Mouse (Mus musculus): ENCODE results near the gene Ppa2. TPM values are rescaled to one million over a fixed set of nuclear protein-coding genes. Genes with fewer than 3 reads are reported as not detected.

Gene Ppa2
- polyA plus RNA-seq, 1 experiment from 2014 or later: 79.6 TPM

DNA sequence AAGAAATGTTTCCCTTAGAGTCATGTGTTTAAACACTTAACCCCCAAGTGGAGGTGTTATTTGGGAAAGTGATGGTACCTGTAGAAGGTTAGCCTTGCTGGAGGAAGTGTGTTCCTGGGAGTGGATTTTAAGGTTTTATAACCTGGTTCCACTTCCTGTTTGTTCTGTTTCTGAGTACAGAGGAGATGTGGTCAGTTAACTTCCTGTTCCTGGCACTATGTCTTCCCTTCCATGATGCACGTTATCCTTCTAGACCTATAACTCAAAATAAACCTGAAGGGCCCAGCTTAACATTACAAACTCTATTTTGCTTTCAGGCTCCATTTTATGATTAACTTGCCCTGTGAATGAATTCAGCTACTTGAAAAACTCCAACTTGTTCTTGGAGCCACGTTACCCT is 84.6 kb downstream of the Ppa2 start:
- ATAC-seq (ENCODE audit: insufficient number of reproducible peaks, low FRiP score, low TSS enrichment, low read depth): no peak
- H3K4me2 ChIP-seq (replicated peaks): no peak overlapping the region
- no peak overlapping the region for H3K4me3 ChIP-seq (replicated peaks)
- H3K36me3 ChIP-seq: no peaks in the 10 kb centered on the region
- no peaks in the 10 kb centered on the region for H3K27me3 ChIP-seq
- no peak overlapping the region for H3K27ac ChIP-seq (replicated peaks)
- no peaks in the 10 kb centered on the region for H3K4me1 ChIP-seq
- 82% methylated on average over 2 of the region's 2 CpGs for WGBS
- H3K9me3 ChIP-seq (replicated peaks): no peaks in the 10 kb centered on the region
- no peak overlapping the region for H3K9ac ChIP-seq

DNA sequence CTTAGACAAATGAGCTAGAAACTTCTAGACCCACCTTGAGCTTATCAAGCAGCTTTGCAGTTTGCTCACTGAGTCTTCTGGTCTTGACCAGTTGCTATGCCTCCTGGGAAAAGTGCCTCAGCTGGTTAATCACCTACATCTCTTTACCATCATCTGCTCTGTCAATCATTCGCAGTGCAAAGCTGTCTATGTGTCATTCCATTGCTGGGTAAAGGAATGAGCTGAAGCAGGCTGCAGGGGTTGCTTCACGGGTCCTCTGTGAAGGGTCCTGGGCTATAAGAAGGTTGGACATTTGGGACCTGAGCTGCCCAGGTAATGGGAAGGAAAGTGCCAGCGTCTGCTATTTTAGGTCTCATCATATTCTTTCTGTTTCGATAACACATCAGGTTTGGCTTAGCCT is 93.9 kb downstream of the Ppa2 start:
- Histone ChIP-seq H3K36me3 (no peaks in the 10 kb centered on the region), H3K4me1 (no peaks in the 10 kb centered on the region), H3K27me3 (no peaks in the 10 kb centered on the region), H3K4me3 (replicated peaks) (no peak overlapping the region), H3K27ac (replicated peaks) (no peak overlapping the region), H3K9me3 (replicated peaks) (no peaks in the 10 kb centered on the region), H3K9ac (no peak overlapping the region), H3K4me2 (replicated peaks) (no peak overlapping the region)
- 83% methylated on average over 4 of the region's 4 CpGs for WGBS
- no peak for ATAC-seq (ENCODE audit: insufficient number of reproducible peaks, low FRiP score, low TSS enrichment, low read depth)

DNA sequence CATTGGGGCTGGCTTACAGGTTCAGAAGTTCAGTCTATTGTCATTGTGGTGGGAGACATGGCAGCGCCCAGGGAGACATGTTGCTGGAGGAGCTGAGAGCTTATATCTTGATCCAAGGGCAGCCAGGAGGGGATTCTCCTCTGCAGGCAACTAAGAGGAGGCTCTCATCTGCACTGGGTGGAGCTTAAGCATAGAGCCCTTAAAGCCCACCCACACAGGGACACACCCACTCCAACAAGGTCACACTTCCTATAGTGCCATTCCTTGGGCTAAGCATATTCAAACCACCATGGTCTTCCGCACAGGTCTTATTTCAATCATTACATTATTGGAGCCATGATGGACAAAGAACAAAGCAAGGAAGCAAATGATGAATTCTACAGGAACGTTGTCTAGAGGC is 95.7 kb downstream of the Ppa2 start:
- Histone ChIP-seq H3K9ac (no peak overlapping the region), H3K4me2 (replicated peaks) (no peak overlapping the region), H3K9me3 (replicated peaks) (no peaks in the 10 kb centered on the region), H3K36me3 (no peaks in the 10 kb centered on the region), H3K4me1 (no peaks in the 10 kb centered on the region), H3K27me3 (no peaks in the 10 kb centered on the region), H3K27ac (replicated peaks) (no peak overlapping the region), H3K4me3 (replicated peaks) (no peak overlapping the region)
- ATAC-seq (ENCODE audit: insufficient number of reproducible peaks, low FRiP score, low TSS enrichment, low read depth): no peak
- WGBS: 84% methylated on average over 3 of the region's 3 CpGs

DNA sequence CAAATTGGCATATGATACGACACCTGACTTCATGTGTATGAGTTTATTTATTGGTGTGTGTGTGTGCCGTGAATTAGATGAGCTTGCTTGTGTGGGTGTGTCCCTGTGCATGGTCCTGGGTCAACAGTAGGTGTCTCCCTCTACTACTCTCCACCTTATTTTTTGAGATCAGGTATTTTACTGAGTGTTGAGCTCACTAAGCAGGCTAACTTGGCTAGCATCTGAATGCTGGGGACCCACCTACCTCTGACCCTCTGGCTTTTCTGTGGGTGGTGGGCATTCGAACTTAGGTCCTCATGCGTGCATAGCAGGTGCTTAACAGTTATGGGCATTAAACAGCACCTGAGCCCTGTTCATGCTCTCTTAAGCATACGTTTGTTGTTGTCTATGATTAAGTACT is 96.3 kb downstream of the Ppa2 start:
- Histone ChIP-seq H3K36me3 (no peaks in the 10 kb centered on the region), H3K4me2 (replicated peaks) (no peak overlapping the region), H3K9me3 (replicated peaks) (no peaks in the 10 kb centered on the region), H3K27me3 (no peaks in the 10 kb centered on the region), H3K27ac (replicated peaks) (no peak overlapping the region), H3K4me1 (no peaks in the 10 kb centered on the region), H3K9ac (no peak overlapping the region), H3K4me3 (replicated peaks) (no peak overlapping the region)
- 87% methylated on average over 5 of the region's 5 CpGs for WGBS
- no peak for ATAC-seq (ENCODE audit: insufficient number of reproducible peaks, low FRiP score, low TSS enrichment, low read depth)

DNA sequence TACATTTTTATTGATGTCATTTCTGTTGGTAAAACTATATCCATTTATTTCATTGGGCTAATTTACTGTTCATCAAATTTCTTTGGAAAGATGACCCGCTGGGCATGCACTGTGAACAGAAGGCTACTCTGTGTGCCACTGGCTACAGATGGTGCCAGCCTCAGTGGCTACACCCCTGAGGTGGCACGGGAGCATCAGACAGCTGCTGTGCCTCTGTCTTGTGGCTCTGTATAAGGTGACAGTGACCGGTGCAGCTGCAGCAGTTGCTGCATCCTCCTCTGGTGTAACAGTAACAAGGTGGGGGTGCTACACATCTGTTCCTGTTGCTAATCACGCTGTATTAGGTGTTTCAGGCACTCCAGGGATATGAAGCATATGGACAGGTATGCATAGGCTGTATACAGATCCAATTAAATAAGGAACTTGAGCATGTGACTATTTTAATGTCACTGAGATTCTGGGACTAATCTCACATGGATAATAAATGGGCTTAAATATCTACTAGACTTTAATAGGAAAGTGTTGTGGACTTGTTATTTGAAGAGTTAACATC is 101.3 kb downstream of the Ppa2 start:
- WGBS: 74% methylated on average over 4 of the region's 4 CpGs
- H3K36me3 ChIP-seq: no peaks in the 10 kb centered on the region
- no peaks in the 10 kb centered on the region for H3K4me1 ChIP-seq
- H3K27ac ChIP-seq (replicated peaks): no peak overlapping the region
- no peak overlapping the region for H3K9ac ChIP-seq
- H3K9me3 ChIP-seq (replicated peaks): no peaks in the 10 kb centered on the region
- peak; percentile 34; the same call in 1 of the 2 replicates for ATAC-seq (ENCODE audit: insufficient number of reproducible peaks, low FRiP score, low TSS enrichment, low read depth)
- no peaks in the 10 kb centered on the region for H3K27me3 ChIP-seq
- no peak overlapping the region for H3K4me3 ChIP-seq (replicated peaks)
- no peak overlapping the region for H3K4me2 ChIP-seq (replicated peaks)

DNA sequence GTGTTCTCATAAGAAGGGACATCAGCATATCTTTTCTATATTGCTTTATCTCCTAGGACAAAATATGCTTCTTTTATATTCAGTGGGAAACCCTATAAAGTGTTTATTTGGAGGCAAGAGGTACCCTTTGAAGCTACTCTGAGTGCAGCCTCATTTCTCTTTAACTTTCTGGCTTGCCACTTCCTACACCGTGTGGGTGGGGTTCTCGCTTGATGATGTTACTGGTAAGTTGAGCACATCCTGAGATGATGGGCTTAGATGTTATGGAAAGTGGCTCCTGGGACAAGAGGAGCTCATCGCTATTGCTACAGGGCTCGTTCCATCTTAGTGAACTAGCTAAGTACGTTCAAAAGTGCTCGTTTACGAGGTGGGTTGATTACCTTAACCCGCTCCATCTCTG is 101.9 kb downstream of the Ppa2 start:
- no peak for ATAC-seq (ENCODE audit: insufficient number of reproducible peaks, low FRiP score, low TSS enrichment, low read depth)
- Histone ChIP-seq H3K4me1 (no peaks in the 10 kb centered on the region), H3K9ac (no peak overlapping the region)

DNA sequence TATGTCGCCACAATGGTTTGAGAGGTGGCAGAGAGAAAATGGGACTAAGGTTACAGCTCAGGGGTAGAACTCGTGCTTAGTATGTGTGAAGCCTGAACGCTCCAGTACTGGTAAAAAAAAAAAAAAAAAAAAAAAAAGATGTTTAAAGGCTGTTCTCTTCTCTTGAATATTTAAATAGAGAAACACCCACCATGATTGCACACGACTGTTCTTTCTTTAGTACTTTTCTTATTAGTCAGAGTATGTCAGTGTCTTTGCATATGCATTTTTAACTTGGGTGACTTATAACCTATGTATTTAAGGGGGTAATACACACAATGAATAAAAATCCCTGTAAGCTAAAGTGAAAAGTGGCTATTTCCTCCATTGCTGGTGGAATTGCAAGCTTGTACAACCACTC is 104.8 kb downstream of the Ppa2 start:
- H3K9ac ChIP-seq: no peak overlapping the region
- H3K27ac ChIP-seq (replicated peaks): no peak overlapping the region
- H3K36me3 ChIP-seq: no peaks in the 10 kb centered on the region
- WGBS: 85% methylated on average over 4 of the region's 4 CpGs
- H3K4me1 ChIP-seq: no peaks in the 10 kb centered on the region
- H3K27me3 ChIP-seq: no peaks in the 10 kb centered on the region
- H3K9me3 ChIP-seq (replicated peaks): no peaks in the 10 kb centered on the region
- H3K4me2 ChIP-seq (replicated peaks): no peak overlapping the region
- no peak for ATAC-seq (ENCODE audit: insufficient number of reproducible peaks, low FRiP score, low TSS enrichment, low read depth)
- no peak overlapping the region for H3K4me3 ChIP-seq (replicated peaks)

More for the DNA sequence above, 101.9 kb downstream of the Ppa2 start:
- Histone ChIP-seq H3K4me2 (replicated peaks) (no peak overlapping the region), H3K36me3 (no peaks in the 10 kb centered on the region), H3K27me3 (no peaks in the 10 kb centered on the region), H3K9me3 (replicated peaks) (no peaks in the 10 kb centered on the region), H3K27ac (replicated peaks) (no peak overlapping the region), H3K4me3 (replicated peaks) (no peak overlapping the region)
- 83% methylated on average over 8 of the region's 8 CpGs for WGBS

DNA sequence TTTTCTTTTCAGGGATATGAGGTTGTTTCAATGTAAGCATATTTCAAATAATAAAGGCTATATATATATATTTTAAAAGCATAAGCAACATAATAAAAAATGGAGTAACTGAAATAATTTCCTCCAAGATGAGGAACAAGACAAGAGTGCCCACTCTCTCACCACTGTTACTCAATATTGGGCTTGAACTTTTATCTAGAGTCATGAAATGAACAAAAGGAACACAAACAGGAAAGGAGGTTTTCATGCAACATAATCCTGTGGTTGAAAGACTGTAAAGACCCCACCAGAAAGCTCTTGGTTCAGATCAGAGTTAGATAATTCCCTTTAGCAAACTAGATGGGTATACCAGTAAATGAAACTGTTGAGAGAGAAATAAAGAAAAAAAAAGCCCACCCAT is 113.2 kb downstream of the Ppa2 start:
- H3K27me3 ChIP-seq: no peaks in the 10 kb centered on the region
- no peaks in the 10 kb centered on the region for H3K9me3 ChIP-seq (replicated peaks)
- no peaks in the 10 kb centered on the region for H3K4me1 ChIP-seq
- H3K27ac ChIP-seq (replicated peaks): no peak overlapping the region
- H3K9ac ChIP-seq: no peak overlapping the region
- no peak for ATAC-seq (ENCODE audit: insufficient number of reproducible peaks, low FRiP score, low TSS enrichment, low read depth)
- H3K4me3 ChIP-seq (replicated peaks): no peak overlapping the region
- H3K4me2 ChIP-seq (replicated peaks): no peak overlapping the region
- no peaks in the 10 kb centered on the region for H3K36me3 ChIP-seq

Other genes starting within 250 kb of the Ppa2 start
- 19.7 and 19.8 TPM in 2 replicates for gene Ints12, start 218.3 kb upstream of the Ppa2 start, polyA plus RNA-seq (2015; fragmentation: Nextera tagmentation; extraction: Ambion mirVana)
- 6.1 and 6.8 TPM in 2 replicates for gene Gstcd, start 218.1 kb upstream of the Ppa2 start, polyA plus RNA-seq (2015; fragmentation: Nextera tagmentation; extraction: Ambion mirVana)
- 1.4 and 2.0 TPM in 2 replicates for gene Arhgef38, start 75.2 kb upstream of the Ppa2 start, polyA plus RNA-seq (2015; fragmentation: Nextera tagmentation; extraction: Ambion mirVana)
- gene Tet2, start 235.0 kb downstream of the Ppa2 start, polyA plus RNA-seq (2015; fragmentation: Nextera tagmentation; extraction: Ambion mirVana): 17.4 and 18.4 TPM in 2 replicates